Mouse (Mus musculus): Measurements from ENCODE around the gene Fam206a.

The Fam206a gene

DNA sequence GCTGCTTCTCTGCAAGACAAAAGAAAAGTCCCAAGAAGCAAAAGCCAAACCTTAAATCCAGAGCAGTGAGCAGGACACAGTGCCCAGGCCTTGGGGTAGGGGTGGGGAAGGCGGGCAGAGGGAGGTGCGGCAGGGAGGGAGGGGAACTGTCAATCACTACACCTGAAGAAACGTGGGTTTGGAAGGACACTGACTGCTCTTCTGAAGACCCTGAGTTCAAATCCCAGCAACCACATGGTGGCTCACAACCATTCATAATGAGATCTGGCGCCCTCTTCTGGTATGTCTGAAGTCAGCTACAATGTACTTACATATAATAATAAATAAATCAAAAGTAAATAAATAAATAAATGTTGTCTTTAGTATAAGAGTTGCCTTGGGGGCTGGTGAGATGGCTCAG lies 42.8 kb downstream of the Fam206a start:
- DNase-seq: no peak

- no peak for DNase-seq
Measured at GRCm38 (mm10) chr4:56845896-56846533, 43.9 kb downstream of the Fam206a start.

DNA sequence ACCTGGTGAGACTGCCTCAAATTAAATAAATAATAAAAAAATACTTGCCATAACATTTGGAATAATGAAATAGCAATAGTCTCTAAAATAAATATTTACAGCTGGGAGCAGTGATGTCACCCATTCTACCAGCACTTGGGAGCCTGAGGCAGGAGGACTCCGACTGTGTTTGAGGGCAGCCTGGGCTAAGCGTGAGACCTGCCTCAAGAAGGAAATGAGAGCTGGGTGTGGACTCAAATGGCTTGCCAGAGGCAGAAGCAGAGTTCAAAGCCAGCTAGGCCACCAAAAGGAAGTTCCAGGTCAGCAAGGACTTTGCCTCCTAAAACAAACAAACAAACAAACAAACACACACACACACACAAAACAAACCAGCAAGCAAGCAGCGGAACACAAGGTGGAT lies 45.3 kb downstream of the Fam206a start:
- DNase-seq: no peak

- DNase-seq: no peak
Measured at GRCm38 (mm10) chr4:56848044-56848443, 45.9 kb downstream of the Fam206a start.

GRCm38 (mm10) chr4:56850724-56851123 lies 48.6 kb downstream of the Fam206a start:
- no peak for DNase-seq

- no peak for DNase-seq
Measured at GRCm38 (mm10) chr4:56855935-56856334, 53.8 kb downstream of the Fam206a start.

DNA sequence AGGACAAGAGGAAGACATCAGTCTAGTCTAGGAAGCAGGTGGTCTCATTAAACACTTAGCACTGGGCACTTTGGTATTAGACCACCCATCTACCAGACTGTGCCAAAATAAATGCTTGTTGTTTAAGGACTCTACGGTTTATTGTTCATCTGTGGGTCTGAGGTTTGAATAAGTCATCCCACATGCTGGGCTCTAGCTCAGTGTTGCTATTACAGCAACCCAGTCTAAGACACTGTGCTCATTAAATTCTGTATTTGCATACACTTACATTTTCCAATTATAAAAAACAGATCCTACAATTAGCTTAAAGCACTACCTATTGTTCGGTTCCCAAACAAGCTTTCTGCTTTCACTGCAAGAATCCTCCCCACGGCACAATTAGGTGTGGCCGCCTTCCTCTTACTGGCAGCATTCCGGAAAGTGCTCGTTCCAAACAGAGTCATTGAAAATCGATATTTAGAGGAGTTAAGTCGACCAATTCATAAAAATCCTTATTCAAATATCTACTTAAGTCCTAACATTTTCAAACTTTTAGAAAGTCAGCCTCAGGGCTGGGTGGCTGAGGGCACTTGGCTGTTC lies 54.3 kb downstream of the Fam206a start:
- no peak for DNase-seq

DNA sequence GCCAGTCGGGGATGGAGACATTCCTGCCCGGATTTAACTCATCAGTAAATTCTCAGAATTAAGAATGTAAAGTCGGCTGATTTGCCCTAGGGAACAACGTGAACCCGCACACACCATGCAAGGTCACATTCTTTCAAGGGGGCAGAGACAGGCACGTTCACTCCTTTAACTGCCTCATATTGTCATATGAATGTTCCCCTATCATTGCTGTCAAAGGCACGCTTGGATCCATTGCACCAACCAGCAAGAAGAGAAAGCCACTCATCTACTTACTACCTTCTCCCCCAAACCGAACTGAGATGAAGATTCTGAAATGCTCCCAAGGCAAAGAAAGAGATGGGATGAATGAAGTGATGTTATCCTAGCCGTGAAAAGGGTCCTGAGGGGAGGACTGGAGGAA lies 56.6 kb downstream of the Fam206a start:
- DNase-seq: no peak

Measured in cerebellum, postnatal 36 days (tissue).